Mouse (Mus musculus): ENCODE measurements at regions not wholly inside any gene's neighbourhood (a gene's known extent, or its start where the extent isn't known, plus 50 kb on each side); places are given as distances from the start of the nearest gene placed in this dataset.

DNA sequence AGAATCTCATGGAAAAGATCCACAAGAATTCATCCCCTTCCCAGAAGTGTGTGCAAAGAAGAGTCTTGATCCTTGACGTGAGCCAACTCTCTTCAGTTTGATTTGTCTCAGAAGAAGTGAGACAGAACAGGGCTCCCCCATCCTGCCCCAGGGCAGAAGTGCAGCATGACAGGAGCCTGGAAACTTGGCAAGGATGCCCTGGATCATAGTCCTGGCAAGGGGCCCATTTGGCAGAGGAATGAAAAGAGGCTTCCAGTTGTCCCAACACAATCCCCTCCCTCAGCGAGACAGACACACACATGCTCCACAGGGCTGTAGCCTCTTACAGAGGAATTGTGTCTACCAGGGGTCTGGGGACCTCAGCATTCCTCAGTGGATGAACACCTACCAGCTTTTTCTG, 102.7 kb downstream of the Ptpn20 start:
- no peaks in the 10 kb centered on the region for H3K36me3 ChIP-seq (ENCODE audit: control insufficient read depth, insufficient read depth, low read length, poor library complexity, severe bottlenecking)
- H3K27ac ChIP-seq (ENCODE audit: insufficient read depth, low read length): no peak overlapping the region
- TF ChIP-seq EP300 (IDR thresholded peaks at IDR 0.05; ENCODE audit: insufficient read depth, low read depth, low read length): no peak
- TF ChIP-seq POLR2A (IDR thresholded peaks at IDR 0.05; ENCODE audit: insufficient read depth, low read length): no peak
- no peak for TF ChIP-seq CTCF (IDR thresholded peaks at IDR 0.05; ENCODE audit: low read depth, low read length)
- no peaks in the 10 kb centered on the region for H3K27me3 ChIP-seq (ENCODE audit: control insufficient read depth, insufficient read depth, low read length, poor library complexity, severe bottlenecking)
- H3K4me1 ChIP-seq (ENCODE audit: control insufficient read depth, insufficient read depth, low read length): no peaks in the 10 kb centered on the region
- H3K9me3 ChIP-seq (replicated peaks; ENCODE audit: control insufficient read depth, insufficient read depth, low read length, poor library complexity, severe bottlenecking): no peaks in the 10 kb centered on the region
- H3K9ac ChIP-seq (ENCODE audit: low read depth, poor library complexity, severe bottlenecking): no peak overlapping the region
- H3K4me3 ChIP-seq (ENCODE audit: low read depth, low read length): no peak overlapping the region

DNA sequence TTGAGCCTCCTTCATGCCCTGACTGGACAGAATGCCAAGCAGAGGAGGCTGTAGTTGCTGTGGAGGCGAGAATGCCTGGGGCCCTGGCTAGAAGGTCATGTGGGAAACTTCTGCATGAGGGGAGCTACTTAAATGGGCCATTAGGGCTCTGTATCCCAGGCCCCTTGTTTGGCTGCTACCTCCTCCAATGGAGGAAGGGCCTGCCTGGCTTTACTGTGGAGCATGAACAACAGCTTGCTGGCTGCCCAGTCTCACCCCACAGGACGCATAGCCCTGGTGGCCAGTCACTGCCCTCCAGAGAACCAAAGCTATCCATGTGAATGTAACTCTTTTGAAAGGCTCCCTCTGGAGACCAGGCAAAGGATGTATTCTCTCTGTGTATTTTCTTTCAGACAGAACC, 105.2 kb downstream of the Ptpn20 start:
- no peaks in the 10 kb centered on the region for H3K9me3 ChIP-seq (replicated peaks; ENCODE audit: control insufficient read depth, insufficient read depth, low read length, poor library complexity, severe bottlenecking)
- H3K36me3 ChIP-seq (ENCODE audit: control insufficient read depth, insufficient read depth, low read length, poor library complexity, severe bottlenecking): no peaks in the 10 kb centered on the region
- H3K27ac ChIP-seq (ENCODE audit: insufficient read depth, low read length): no peak overlapping the region
- H3K4me1 ChIP-seq (ENCODE audit: control insufficient read depth, insufficient read depth, low read length): no peaks in the 10 kb centered on the region
- no peak overlapping the region for H3K9ac ChIP-seq (ENCODE audit: low read depth, poor library complexity, severe bottlenecking)
- no peak for TF ChIP-seq EP300 (IDR thresholded peaks at IDR 0.05; ENCODE audit: insufficient read depth, low read depth, low read length)
- no peak for TF ChIP-seq CTCF (IDR thresholded peaks at IDR 0.05; ENCODE audit: low read depth, low read length)
- TF ChIP-seq POLR2A (IDR thresholded peaks at IDR 0.05; ENCODE audit: insufficient read depth, low read length): no peak
- H3K4me3 ChIP-seq (ENCODE audit: low read depth, low read length): no peak overlapping the region
- H3K27me3 ChIP-seq (ENCODE audit: control insufficient read depth, insufficient read depth, low read length, poor library complexity, severe bottlenecking): no peaks in the 10 kb centered on the region

GRCm38 (mm10) chr14:33695362-33695982, 106.5 kb downstream of the Ptpn20 start:
- Histone ChIP-seq H3K4me1 (ENCODE audit: control insufficient read depth, insufficient read depth, low read length) (no peaks in the 10 kb centered on the region), H3K9me3 (replicated peaks; ENCODE audit: control insufficient read depth, insufficient read depth, low read length, poor library complexity, severe bottlenecking) (no peaks in the 10 kb centered on the region), H3K4me3 (ENCODE audit: low read depth, low read length) (no peak overlapping the region), H3K27me3 (ENCODE audit: control insufficient read depth, insufficient read depth, low read length, poor library complexity, severe bottlenecking) (no peaks in the 10 kb centered on the region), H3K27ac (ENCODE audit: insufficient read depth, low read length) (no peak overlapping the region), H3K36me3 (ENCODE audit: control insufficient read depth, insufficient read depth, low read length, poor library complexity, severe bottlenecking) (no peaks in the 10 kb centered on the region), H3K9ac (ENCODE audit: low read depth, poor library complexity, severe bottlenecking) (no peak overlapping the region)
- TF ChIP-seq CTCF (IDR thresholded peaks at IDR 0.05; ENCODE audit: low read depth, low read length) (peak; percentile 84), EP300 (IDR thresholded peaks at IDR 0.05; ENCODE audit: insufficient read depth, low read depth, low read length) (no peak)

DNA sequence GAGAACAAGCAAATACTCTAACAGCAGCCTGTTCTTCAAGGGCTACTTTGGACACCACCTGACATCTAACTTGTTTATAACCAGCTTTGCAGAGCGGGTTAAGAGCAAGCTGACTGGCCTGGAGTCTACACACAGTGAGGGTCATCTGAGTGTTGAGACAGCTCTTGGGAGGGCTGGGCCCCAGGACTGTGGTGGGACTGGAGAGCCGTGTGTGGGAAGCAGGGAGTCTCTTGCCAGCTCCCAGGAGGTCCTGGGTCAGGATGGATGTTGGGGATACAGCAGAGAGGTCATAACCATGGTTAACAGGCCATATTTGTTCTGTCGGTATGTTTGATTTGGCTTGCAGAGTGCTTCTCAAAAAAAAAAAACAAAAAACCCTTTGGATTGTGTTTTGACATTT, 107.8 kb downstream of the Ptpn20 start:
- Histone ChIP-seq H3K27me3 (ENCODE audit: control insufficient read depth, insufficient read depth, low read length, poor library complexity, severe bottlenecking) (no peaks in the 10 kb centered on the region), H3K4me1 (ENCODE audit: control insufficient read depth, insufficient read depth, low read length) (no peaks in the 10 kb centered on the region), H3K27ac (ENCODE audit: insufficient read depth, low read length) (no peak overlapping the region), H3K9me3 (replicated peaks; ENCODE audit: control insufficient read depth, insufficient read depth, low read length, poor library complexity, severe bottlenecking) (no peaks in the 10 kb centered on the region), H3K36me3 (ENCODE audit: control insufficient read depth, insufficient read depth, low read length, poor library complexity, severe bottlenecking) (no peaks in the 10 kb centered on the region), H3K4me3 (ENCODE audit: low read depth, low read length) (no peak overlapping the region), H3K9ac (ENCODE audit: low read depth, poor library complexity, severe bottlenecking) (no peak overlapping the region)
- TF ChIP-seq CTCF (IDR thresholded peaks at IDR 0.05; ENCODE audit: low read depth, low read length) (no peak), POLR2A (IDR thresholded peaks at IDR 0.05; ENCODE audit: insufficient read depth, low read length) (no peak), EP300 (IDR thresholded peaks at IDR 0.05; ENCODE audit: insufficient read depth, low read depth, low read length) (no peak)

GRCm38 (mm10) chr14:33699777-33700438, 110.9 kb downstream of the Ptpn20 start:
- Histone ChIP-seq H3K27me3 (ENCODE audit: control insufficient read depth, insufficient read depth, low read length, poor library complexity, severe bottlenecking) (no peaks in the 10 kb centered on the region), H3K36me3 (ENCODE audit: control insufficient read depth, insufficient read depth, low read length, poor library complexity, severe bottlenecking) (no peaks in the 10 kb centered on the region), H3K4me1 (ENCODE audit: control insufficient read depth, insufficient read depth, low read length) (no peaks in the 10 kb centered on the region), H3K4me3 (ENCODE audit: low read depth, low read length) (no peak overlapping the region), H3K9ac (ENCODE audit: low read depth, poor library complexity, severe bottlenecking) (no peak overlapping the region), H3K27ac (ENCODE audit: insufficient read depth, low read length) (no peak overlapping the region), H3K9me3 (replicated peaks; ENCODE audit: control insufficient read depth, insufficient read depth, low read length, poor library complexity, severe bottlenecking) (no peaks in the 10 kb centered on the region)
- no peak for TF ChIP-seq CTCF (IDR thresholded peaks at IDR 0.05; ENCODE audit: low read depth, low read length)
- TF ChIP-seq POLR2A (IDR thresholded peaks at IDR 0.05; ENCODE audit: insufficient read depth, low read length): no peak
- no peak for TF ChIP-seq EP300 (IDR thresholded peaks at IDR 0.05; ENCODE audit: insufficient read depth, low read depth, low read length)

DNA sequence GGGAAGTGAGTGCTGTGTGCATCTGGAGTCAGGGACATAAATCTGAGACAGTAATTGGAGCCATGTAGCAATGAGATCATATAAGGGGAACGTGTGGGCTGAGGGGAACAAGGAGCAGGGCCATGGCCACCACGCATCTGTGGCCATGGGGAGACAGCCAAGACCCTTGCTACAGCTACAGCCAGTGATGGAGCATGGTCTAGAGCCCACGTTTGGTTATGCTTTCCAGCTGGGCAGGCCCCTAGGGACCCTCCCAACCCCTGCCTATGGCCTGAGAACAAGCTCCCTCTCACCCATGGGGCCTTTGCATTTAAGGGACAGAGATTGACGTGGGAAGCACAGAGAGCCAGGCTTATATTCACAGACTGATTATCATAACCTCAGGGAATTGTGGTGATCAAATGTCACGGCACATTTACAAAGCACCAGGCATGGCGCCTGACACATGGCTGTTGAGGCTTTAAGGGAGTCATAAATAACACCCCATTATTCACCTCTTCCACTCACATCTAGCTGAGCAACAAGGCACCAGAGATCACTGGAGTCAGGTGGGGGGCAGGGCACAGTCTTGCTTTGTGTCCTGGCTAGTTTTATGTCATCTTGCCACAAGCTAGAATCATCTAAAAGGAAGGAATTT, 118.8 kb downstream of the Ptpn20 start:
- H3K4me3 ChIP-seq (ENCODE audit: low read depth, low read length): no peak overlapping the region
- H3K27me3 ChIP-seq (ENCODE audit: control insufficient read depth, insufficient read depth, low read length, poor library complexity, severe bottlenecking): no peaks in the 10 kb centered on the region
- no peaks in the 10 kb centered on the region for H3K36me3 ChIP-seq (ENCODE audit: control insufficient read depth, insufficient read depth, low read length, poor library complexity, severe bottlenecking)
- no peak overlapping the region for H3K9ac ChIP-seq (ENCODE audit: low read depth, poor library complexity, severe bottlenecking)
- no peaks in the 10 kb centered on the region for H3K4me1 ChIP-seq (ENCODE audit: control insufficient read depth, insufficient read depth, low read length)
- no peak overlapping the region for H3K27ac ChIP-seq (ENCODE audit: insufficient read depth, low read length)
- peaks cover 3% of the 10 kb centered on the region; the same call in 1 of the 2 replicates for H3K9me3 ChIP-seq (replicated peaks; ENCODE audit: control insufficient read depth, insufficient read depth, low read length, poor library complexity, severe bottlenecking)
- no peak for TF ChIP-seq POLR2A (IDR thresholded peaks at IDR 0.05; ENCODE audit: insufficient read depth, low read length)
- TF ChIP-seq CTCF (IDR thresholded peaks at IDR 0.05; ENCODE audit: low read depth, low read length): no peak
- no peak for TF ChIP-seq EP300 (IDR thresholded peaks at IDR 0.05; ENCODE audit: insufficient read depth, low read depth, low read length)

All from ES-Bruce4 (cell line).